Mouse (Mus musculus): ENCODE results near the gene Tifa.
"Not testable (repeated sequence)": the region's sequence is repeated elsewhere in the genome, so short reads cannot be mapped to it uniquely, and the experiment has no call there.

GRCm38 (mm10) chr3:127783680-127784079 lies 5.9 kb upstream of the Tifa start:
- not testable (repeated sequence) for TF ChIP-seq CTCF (IDR thresholded peaks at IDR 0.05; ENCODE audit: low read depth, low read length); POLR2A (IDR thresholded peaks at IDR 0.05; ENCODE audit: extremely low read depth, insufficient read depth, low read length)

Data from liver, adult 2 months (tissue).